Mouse (Mus musculus) activated CD4-positive, CD25-positive, alpha-beta regulatory T cell, adult 9 weeks (primary cell): ENCODE data around the gene Coil. TPM values are rescaled to one million over a fixed set of nuclear protein-coding genes. Genes with fewer than 3 reads are reported as not detected.

ENCODE experiments used
- polyA plus RNA-seq: library from polyadenylated mRNA; unstranded; fragments of 100-300 nt; shearing (Covaris generic); gene quantifications from one replicate; pipeline ENCODE4 v1.2.1, GENCODE M21; 2017

Coil gene
- polyA plus RNA-seq = 19.2 TPM

DNA sequence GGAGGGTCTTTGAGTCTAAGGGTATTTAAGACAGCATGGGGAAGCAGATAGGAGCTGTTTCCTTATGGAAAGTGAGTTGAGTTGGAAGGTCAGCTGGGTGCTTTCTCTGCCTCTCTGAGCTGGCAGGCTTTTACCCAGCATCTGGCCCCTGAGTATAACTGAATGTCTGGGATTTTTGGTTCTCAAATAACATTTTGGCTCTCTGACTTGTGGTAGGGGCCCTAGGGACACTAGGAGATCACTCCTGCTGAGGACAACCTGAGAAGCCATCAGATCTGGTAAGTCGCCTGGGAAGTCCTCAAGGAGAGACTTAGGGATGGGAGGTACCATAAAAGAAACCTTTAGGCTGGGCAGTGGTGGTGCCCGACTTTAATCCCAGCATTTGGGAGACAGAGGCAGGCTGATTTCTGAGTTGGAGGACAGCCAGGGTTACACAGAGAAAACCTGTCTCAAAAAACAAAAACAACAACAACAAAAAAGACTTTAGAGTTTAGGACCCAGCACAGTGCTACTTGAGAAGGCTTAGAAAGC lies at the start of gene Coil:
Gene Coil (plus strand): TSS at position 51 of the 531 bp plus-strand sequence.

DNA sequence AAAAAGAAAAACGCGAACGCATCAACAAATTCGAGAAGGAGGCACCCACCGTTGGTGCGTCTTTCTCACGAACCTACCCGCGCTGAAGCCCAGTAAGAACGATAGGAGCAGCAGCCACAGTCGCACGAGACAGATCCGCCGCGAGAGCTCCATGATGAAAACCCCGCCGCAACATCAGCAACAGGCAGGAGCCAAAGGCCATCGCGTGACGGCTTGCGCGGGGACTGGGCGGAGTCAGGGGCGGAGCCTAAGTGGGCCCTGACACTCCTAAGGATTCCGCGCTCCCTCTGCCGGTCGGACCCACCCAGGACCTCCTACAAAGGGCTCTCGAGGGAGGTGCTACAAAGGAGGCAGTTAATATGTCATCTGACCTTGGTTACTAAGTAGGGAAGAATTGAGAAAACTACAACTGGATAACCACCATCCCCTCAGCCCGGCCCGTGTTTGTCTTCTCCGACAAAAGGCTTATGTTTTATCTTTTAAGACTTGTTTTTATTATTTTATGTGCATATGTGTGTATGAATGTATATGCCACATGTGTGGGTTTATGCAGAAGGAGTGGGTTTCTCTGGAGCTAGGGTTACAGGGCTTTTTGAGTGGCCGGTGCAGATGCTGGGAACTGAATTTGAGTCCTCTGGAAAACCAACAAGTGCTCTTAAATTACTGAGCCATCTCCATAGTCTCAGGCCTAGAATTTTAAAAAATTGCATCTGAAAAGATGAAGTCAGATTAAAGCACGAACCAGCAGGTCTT lies 14.7 kb upstream of the Coil start, which contains the start of gene Scpep1:
Gene Scpep1 (minus strand): TSS at position 249 of the 753 bp plus-strand sequence.

DNA sequence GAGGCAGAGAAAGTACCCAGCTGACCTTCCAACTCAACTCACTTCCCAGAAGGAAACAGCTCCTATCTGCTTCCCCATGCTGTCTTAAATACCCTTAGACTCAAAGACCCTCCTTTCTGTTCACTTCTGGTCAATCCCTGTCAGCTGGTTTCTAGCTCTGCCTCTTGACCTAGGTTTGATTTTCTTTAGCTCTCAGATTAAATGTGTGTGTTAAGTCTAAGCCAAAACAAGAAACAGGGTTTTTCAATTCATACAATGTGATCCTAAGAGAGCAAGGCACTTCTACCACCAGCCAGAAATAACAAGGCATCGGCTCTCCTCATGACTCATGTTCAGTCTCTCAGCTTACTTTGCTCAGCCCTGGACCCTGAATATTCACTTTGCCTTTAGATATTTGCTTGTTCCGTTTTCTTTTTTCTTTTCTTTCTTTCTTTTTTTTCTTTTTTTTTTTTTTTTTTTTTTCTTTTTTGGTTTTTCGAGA lies 3.1 kb upstream of the Coil start, which contains the start of gene Elobl:
Gene Elobl (minus strand): TSS at position 51 of the 481 bp plus-strand sequence.

DNA sequence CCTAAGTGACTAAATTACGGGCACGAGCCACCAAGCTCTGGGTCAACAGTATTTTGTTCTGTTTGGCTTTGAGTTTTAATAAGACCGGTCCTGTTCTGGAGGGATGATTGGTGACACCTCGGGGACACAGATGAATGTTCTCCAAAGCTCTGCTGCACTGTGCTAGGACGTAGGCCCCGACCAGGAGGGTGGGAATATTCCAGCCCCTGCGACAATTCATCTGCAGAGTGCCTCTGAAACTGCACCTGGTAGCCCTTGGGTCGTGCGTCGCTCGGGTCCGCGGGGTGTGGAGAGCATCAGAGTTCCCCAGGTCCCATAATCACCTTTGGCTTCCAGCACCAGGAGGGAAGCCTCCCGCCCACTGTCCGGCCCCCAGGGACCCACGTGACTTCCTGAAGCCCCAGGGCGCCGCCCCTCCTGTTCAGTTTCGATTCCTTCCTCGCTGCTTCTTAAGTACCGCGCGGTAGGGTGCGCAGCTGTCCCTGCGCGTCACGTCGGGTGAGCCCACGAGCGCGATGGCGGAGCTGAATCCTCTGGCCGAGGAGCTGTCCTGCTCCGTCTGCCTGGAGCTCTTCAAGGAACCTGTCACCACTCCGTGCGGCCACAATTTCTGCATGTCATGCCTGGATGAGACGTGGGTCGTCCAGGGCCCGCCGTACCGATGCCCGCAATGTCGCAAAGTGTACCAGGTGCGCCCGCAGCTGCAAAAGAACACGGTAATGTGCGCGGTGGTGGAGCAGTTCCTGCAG lies 29.1 kb downstream of the Coil start, which contains the start of gene Trim25:
Gene Trim25 (plus strand): TSS at position 403 of the 749 bp plus-strand sequence.

Other genes starting within 250 kb of the Coil start
- gene Akap1, start 105.7 kb upstream of the Coil start, polyA plus RNA-seq = 2.8 TPM
- gene Scpep1, start 14.8 kb upstream of the Coil start, polyA plus RNA-seq = 20.0 TPM
- gene Elobl, start 3.3 kb upstream of the Coil start, polyA plus RNA-seq = not detected
- 52.0 TPM for gene Trim25, start 29.1 kb downstream of the Coil start, polyA plus RNA-seq
- 7.2 TPM for gene Dgke, start 96.6 kb downstream of the Coil start, polyA plus RNA-seq
- gene Gm525, start 103.6 kb downstream of the Coil start, polyA plus RNA-seq = not detected